Mouse (Mus musculus) heart, postnatal 25 days (tissue): ENCODE results near the gene 4921504E06Rik. TPM values are rescaled to one million over a fixed set of nuclear protein-coding genes. Genes with fewer than 3 reads are reported as not detected.

Experiments
- DNase-seq: peaks from one replicate; pipeline ENCODE4 v3.0.0; 2022; ENCODE audit warnings: low spot score
- intact Hi-C: fragments of 180-260 bp; cut with DNase I; formaldehyde crosslinking; loops from one replicate; pipeline ENCODE4 v1.15.1; 2025
- total RNA-seq, 2 experiments: library from RNA; stranded (reverse); gene quantifications; 2 replicates each; pipeline ENCODE4 v1.2.3; 2021

Gene 4921504E06Rik
- total RNA-seq, 2 experiments from 2014 or later = not detected

DNA sequence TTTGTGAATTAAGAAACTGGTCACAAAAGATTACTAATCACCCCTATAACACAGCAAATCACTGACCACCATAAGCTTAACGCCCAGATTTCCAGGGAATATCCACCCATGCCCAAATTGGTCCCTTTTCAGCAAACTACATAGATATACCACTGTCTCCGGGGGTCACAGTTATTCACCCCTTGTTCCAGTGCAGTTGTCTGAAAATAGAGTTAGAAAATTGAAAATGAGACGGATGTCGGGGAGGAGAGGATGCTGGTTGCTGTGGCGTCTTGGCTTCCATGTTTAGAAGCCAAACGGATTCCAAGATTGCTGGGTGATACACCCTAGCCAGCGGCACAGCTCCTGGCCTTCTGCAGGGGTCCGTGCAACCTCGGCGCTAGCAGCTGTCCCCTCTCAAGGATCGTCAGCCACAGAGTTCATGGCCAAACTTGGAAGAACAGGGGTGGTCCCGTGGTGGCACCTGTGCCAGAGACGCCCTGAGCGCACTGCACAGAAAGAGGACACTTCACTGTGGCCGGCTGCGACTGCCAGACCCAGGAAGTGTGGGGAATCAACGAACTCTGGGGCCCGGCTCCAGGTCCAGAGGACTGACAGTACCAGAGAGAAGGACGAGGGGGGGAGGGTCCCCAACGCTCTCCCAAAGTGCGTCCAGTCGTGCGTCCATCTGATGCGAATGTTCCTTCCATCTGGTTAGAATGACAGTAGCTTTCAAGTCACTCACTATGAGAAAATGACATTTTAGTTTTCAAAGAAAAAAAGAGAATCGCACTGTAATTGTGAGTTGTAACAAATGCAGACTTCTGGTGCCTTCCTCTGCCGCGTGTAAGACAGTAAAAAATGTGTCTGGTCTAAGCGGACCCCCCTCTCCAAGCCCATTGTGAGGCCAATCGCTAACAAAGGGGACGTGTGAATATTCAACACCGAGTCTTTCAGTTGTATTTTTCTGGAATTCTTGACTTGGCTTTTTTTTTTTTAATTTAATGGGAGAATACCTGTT lies 123.7 kb downstream of the 4921504E06Rik start:
- intact Hi-C loops = no loop called here
- no peak for DNase-seq

DNA sequence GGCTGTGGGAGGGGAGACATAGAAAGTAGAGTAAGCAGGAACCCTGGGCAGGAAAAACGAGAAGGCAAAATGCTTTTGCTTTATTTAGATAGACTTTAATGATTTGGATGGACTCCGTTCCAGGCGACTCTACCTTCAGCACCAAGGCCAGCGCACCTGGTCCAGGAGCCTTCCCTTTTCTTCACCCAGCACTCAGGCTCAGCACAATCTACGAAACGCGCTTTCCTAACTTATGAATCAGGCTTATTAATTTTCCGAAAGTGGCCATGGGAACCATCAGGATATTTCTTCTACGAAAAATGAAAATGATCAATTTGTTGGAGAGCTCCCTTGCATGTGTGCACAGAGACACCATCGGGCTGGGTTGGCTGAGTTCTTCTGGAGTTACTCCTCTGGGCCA lies 124.7 kb downstream of the 4921504E06Rik start:
- intact Hi-C loops = no loop called here
- no peak for DNase-seq

DNA sequence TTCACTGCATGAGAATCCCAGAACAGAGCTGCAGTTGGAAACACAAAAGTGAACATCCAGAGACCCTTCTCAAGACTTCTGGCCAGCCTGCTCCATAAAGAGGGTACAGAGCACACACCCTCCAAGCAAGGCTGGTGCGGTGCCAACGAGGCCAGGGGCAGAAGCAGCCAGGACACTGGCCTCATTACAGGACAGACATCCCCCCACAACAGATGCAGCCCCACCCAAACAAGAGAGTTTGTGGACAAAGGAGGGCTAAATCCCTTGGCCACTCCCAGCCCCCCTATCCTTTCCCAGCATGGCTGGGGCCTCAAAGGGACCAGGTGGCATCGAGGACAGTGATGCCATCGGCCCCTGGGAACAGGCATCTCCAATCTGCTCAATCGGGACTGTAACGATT lies 130.6 kb downstream of the 4921504E06Rik start:
- no peak for DNase-seq

DNA sequence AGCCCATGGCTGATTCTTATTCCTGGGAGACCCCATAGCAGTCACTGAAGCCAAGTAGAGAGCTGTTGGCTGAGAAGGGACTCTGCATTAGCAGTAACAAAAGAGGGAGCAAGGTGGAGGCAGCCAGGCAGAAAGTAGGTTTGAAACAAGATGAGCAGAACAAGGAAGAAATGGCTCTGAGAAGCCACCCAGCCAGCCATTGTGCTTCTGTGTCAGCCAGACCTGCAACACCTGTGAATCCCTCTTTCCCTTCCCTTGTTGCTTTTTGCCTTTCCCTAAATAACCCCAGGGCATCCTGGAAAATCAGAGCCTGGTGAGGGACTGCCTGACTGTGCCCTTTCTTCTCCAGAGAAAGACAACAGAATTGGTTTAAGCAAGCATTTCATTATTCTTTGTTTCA lies 131.5 kb downstream of the 4921504E06Rik start:
- intact Hi-C loops = no loop called here

More for the DNA sequence above, 130.6 kb downstream of the 4921504E06Rik start:
- intact Hi-C loops = no loop called here

DNA sequence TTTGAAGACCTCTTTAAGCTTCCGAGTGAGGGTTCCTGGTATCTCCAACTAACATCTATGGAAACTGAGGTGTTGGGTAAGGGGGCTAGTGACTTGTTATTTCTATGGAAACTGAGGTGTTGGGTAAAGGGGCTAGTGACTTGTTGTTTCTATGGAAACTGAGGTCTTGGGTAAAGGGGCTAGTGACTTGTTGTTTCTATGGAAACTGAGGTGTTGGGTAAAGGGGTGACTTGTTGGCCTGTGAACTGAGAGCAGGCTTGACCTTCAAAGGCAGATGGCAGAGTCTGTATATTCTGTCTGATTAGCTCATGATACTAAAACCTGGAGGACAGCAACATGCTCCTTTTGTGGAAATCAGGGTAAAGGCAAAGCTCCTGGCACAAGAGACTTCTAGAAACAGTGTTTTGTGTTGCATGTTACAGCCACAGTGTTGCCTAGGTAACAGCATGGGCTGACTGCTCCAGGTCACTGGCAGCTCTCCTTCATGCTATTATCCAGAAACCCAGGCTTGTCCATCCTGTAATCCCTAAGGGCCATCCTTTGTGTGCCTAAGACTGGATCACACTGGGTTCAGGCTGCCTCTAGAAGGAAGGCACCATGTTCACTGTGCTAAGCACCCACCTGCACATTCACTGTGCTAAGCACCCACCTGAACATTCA lies 133.9 kb downstream of the 4921504E06Rik start:
- DNase-seq = no peak
- intact Hi-C loops = loop anchor here (5.0 to 10.0 kb wide), 3 partner anchors 312 to 1355 kb away; no protein-coding TSS in a partner anchor

More for the DNA sequence above, 131.5 kb downstream of the 4921504E06Rik start:
- no peak for DNase-seq

DNA sequence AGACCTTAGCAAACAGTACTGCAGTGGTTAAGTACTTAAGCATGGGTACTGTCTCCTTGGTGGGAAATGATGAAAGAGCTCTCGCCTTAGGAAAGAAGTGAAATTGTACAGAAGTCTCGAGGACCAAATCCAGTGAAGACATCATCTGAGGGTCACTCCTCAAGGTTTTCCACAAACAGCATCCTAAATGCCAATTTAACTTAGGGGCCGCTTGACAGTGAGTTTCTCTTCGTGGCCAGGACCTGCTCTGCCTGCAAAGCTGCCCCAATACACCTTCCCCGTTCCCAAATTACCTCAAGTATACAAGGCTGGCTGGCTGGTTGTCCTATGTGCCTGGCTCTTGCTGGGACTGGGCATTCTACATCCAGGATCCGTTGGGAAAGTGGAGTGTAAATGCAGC lies 137.6 kb downstream of the 4921504E06Rik start:
- intact Hi-C loops = loop anchor here (5.0 to 10.0 kb wide), 3 partner anchors 316 to 1359 kb away; no protein-coding TSS in a partner anchor
- no peak for DNase-seq

DNA sequence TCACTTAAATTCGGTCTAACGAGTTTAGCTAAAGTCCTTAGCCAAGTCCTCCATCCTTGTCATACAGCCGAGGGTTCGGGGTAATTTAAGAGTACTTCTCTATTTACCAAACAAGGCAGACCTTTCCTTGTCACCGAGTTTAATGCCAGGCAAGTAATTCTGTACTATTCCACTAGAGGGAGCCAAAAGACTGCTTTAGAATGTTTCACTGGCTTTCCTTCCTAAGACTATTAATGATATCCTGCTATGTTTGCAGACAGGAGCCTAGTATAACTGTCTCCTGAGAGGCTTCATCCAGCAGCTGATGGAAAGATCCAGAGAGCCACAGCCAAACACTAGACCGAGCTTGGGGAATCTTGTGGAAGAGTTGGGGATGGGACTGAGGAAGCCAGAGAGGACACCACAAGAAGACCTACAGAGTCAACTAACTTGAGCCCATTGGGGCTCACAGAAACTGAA lies 138.6 kb downstream of the 4921504E06Rik start:
- no peak for DNase-seq
- intact Hi-C loops = loop anchor here (1.0 to 10.0 kb wide), 4 partner anchors 105 to 1360 kb away; no protein-coding TSS in a partner anchor

DNA sequence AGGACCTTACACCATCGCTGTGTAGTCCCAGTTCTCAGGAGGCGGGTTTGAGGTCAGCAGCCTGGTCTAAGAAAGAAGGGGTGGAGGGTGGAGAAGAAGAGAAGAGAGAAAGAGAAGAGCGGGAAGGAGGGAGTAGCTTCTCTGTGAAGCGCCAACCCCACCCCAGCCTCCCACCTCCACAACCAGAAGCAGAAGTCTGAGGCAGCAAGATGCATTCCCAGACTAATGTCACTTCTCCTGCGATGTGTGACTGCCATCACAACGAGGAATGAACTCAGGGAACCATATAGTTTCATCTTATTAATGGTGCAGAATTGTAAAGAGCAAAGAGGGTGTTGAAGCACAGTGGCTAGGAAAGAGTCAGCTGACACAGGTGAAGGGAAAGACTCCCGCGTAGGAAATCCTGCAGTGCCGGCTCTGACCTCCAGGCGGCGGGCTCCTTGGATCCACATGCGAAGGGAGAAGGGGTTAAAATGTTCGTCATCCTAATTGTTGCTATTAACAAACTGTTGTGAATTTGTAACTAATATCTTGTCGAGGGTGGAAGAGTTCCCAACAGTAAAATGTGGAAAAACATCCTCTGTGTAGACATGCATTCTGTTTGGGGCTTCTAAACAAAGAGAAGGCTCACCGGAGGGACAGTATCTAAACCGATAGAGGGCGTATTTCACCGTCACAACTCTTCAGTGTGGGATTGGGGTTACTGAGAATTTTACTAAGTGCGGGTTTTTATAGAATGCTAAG lies 139.3 kb downstream of the 4921504E06Rik start:
- no peak for DNase-seq
- intact Hi-C loops = loop anchor here (10.0 kb wide), 1 partner anchor 1360 kb away; no protein-coding TSS in a partner anchor

Other genes starting within 250 kb of the 4921504E06Rik start
- gene Msrb2, start 182.5 kb downstream of the 4921504E06Rik start, total RNA-seq = 10 to 100 TPM; 59.2 to 64.0 TPM
- not detected for gene Ptf1a, start 108.3 kb downstream of the 4921504E06Rik start, total RNA-seq
- gene Otud1, start 103.8 kb upstream of the 4921504E06Rik start, total RNA-seq = 10 to 100 TPM; 18.9 to 21.0 TPM